15 mouse cellular contexts compared by ENCODE assay signal in the genomic region with DNA sequence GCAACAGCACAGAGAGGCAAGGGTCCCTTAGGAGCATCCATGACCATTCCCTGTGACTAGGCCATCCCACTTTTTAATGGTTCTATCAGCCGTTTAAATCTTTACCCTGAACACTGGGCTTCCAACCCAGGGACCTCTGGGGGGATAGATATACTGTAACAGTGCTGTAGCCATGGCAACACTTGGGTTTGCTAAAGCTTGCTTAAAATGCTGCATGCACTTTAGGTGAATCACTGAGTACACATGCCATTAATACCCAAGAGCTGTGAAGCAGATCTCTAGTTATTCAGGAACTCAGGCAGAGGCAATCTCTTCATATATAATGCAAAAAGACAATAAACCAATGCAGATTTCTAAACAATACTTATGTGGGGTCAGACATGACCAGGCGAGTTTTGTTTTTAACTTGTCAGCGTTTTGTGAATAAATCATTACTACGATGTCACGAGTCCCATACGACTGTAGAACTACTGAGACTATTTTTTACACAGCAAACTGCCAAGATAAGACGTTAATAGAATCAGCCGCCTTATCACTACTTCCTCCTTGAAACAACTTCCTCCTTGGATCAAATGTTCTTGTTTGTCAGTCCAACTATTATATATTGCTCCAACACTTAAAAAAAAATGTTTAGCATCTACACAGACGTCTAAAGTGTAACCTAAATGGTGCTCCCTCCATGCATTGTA.
DNase-seq lines count a peak whose midpoint lies in the region; ATAC-seq and TF ChIP-seq lines count a peak whose summit lies in the region.
"Had no signal": no experiment of that assay in that cellular context is flagged by ENCODE, and none has a peak within 500 bp of the region (broad histone marks: within the 10 kb centered on the region; RNA-seq: fewer than 3 reads in every experiment).

No protein-coding gene starts in this region.

- H3K4me1 ChIP-seq in midbrain, embryonic 13.5 days (replicated peaks), result 0 out of 2 replicates have a peak, but pooled peaks cover 4% of the 10 kb centered on the region
- H3K4me1 ChIP-seq in midbrain, embryonic 11.5 days (ENCODE audit: control insufficient read depth, insufficient read depth, low read length), result no peaks in the 10 kb centered on the region
- H3K4me1 ChIP-seq in intestine, embryonic 15.5 days (replicated peaks), result no peaks in the 10 kb centered on the region
- H3K4me1 ChIP-seq in stomach, embryonic 15.5 days, result no peaks in the 10 kb centered on the region
- no peaks in the 10 kb centered on the region for H3K4me1 ChIP-seq in liver, postnatal 0 days (ENCODE audit: insufficient read depth)
- H3K4me1 ChIP-seq: limb, embryonic 12.5 days had no signal

- no peak overlapping the region for H3K4me2 ChIP-seq in midbrain, embryonic 13.5 days (replicated peaks)
- H3K4me2 ChIP-seq in midbrain, embryonic 11.5 days, result no peak overlapping the region
- H3K4me2 ChIP-seq in intestine, embryonic 15.5 days (replicated peaks), result no peak overlapping the region
- no peak overlapping the region for H3K4me2 ChIP-seq in stomach, embryonic 15.5 days
- no peak overlapping the region for H3K4me2 ChIP-seq in liver, postnatal 0 days (ENCODE audit: low read depth, low read length)
- H3K4me2 ChIP-seq: limb, embryonic 12.5 days; lung, embryonic 15.5 days had no signal

- peaks cover 7% of the 10 kb centered on the region for H3K36me3 ChIP-seq in midbrain, embryonic 13.5 days
- no peaks in the 10 kb centered on the region for H3K36me3 ChIP-seq in midbrain, embryonic 11.5 days (ENCODE audit: control insufficient read depth, insufficient read depth, low read length)
- H3K36me3 ChIP-seq in intestine, embryonic 15.5 days, result no peaks in the 10 kb centered on the region
- H3K36me3 ChIP-seq in stomach, embryonic 15.5 days, result no peaks in the 10 kb centered on the region
- H3K36me3 ChIP-seq in liver, postnatal 0 days (replicated peaks; ENCODE audit: insufficient read depth, low read length), result no peaks in the 10 kb centered on the region
- H3K36me3 ChIP-seq: lung, embryonic 15.5 days had no signal

- ATAC-seq in midbrain, embryonic 13.5 days, result peak; percentile 62
- ATAC-seq in midbrain, embryonic 11.5 days (ENCODE audit: low FRiP score), result no peak
- peak; percentile 74 for ATAC-seq in intestine, embryonic 15.5 days
- ATAC-seq in stomach, embryonic 15.5 days (ENCODE audit: insufficient read depth, low FRiP score, low read depth), result 0 out of 2 replicates have a peak, but pooled peaks have one; percentile 50
- no peak for ATAC-seq in liver, postnatal 0 days

- no peaks in the 10 kb centered on the region for H3K9me3 ChIP-seq in midbrain, embryonic 13.5 days
- no peaks in the 10 kb centered on the region for H3K9me3 ChIP-seq in midbrain, embryonic 11.5 days (ENCODE audit: control insufficient read depth, low read length)
- no peaks in the 10 kb centered on the region for H3K9me3 ChIP-seq in intestine, embryonic 15.5 days
- H3K9me3 ChIP-seq in stomach, embryonic 15.5 days, result no peaks in the 10 kb centered on the region
- no peaks in the 10 kb centered on the region for H3K9me3 ChIP-seq in liver, postnatal 0 days (ENCODE audit: low read length)
- H3K9me3 ChIP-seq: limb, embryonic 12.5 days; lung, embryonic 15.5 days had no signal

- no peak overlapping the region for H3K4me3 ChIP-seq in midbrain, embryonic 13.5 days (replicated peaks)
- H3K4me3 ChIP-seq in midbrain, embryonic 11.5 days (ENCODE audit: low read depth, low read length), result no peak overlapping the region
- no peak overlapping the region for H3K4me3 ChIP-seq in intestine, embryonic 15.5 days (replicated peaks)
- H3K4me3 ChIP-seq in stomach, embryonic 15.5 days (replicated peaks), result no peak overlapping the region
- no peak overlapping the region for H3K4me3 ChIP-seq in liver, postnatal 0 days (ENCODE audit: low read depth, low read length)
- H3K4me3 ChIP-seq: limb, embryonic 12.5 days; lung, embryonic 15.5 days had no signal

- TF ChIP-seq CTCF in liver, postnatal 0 days (IDR thresholded peaks at IDR 0.05; ENCODE audit: low read depth), result no peak

- peak; percentile 70 for DNase-seq in heart, adult 11 months
- no peak for DNase-seq in heart, adult 8-10 months (ENCODE audit: low spot score)
- no peak for DNase-seq in midbrain, embryonic 11.5 days (ENCODE audit: low spot score, missing footprints)
- DNase-seq in liver, postnatal 0 days, result no peak
- no peak for DNase-seq in thymus, postnatal 10 days (ENCODE audit: low spot score in 2 of 2)
- DNase-seq: adrenal gland, postnatal 25 days; B cell, adult 2 months; cerebellum, adult 18-20 months; gastrocnemius, postnatal 10 days; thymus, postnatal 36 days had no signal

- H3K9ac ChIP-seq in midbrain, embryonic 13.5 days (replicated peaks), result no peak overlapping the region
- no peak overlapping the region for H3K9ac ChIP-seq in midbrain, embryonic 11.5 days (ENCODE audit: low read length)
- H3K9ac ChIP-seq in intestine, embryonic 15.5 days, result no peak overlapping the region
- no peak overlapping the region for H3K9ac ChIP-seq in stomach, embryonic 15.5 days
- no peak overlapping the region for H3K9ac ChIP-seq in liver, postnatal 0 days (replicated peaks)
- H3K9ac ChIP-seq: limb, embryonic 12.5 days; lung, embryonic 15.5 days had no signal

- 82% methylated on average over 9 of the region's 9 CpGs for WGBS in midbrain, embryonic 13.5 days
- 92% methylated on average over 9 of the region's 9 CpGs for WGBS in midbrain, embryonic 11.5 days
- 48% methylated on average over 9 of the region's 9 CpGs for WGBS in intestine, embryonic 15.5 days
- 38% methylated on average over 9 of the region's 9 CpGs for WGBS in stomach, embryonic 15.5 days
- 32% methylated on average over 9 of the region's 9 CpGs for WGBS in liver, postnatal 0 days (ENCODE audit: insufficient replicate concordance)

- peaks cover 18% of the 10 kb centered on the region for H3K27me3 ChIP-seq in midbrain, embryonic 13.5 days
- peaks cover 12% of the 10 kb centered on the region for H3K27me3 ChIP-seq in midbrain, embryonic 11.5 days (ENCODE audit: control insufficient read depth, insufficient read depth, low read length)
- H3K27me3 ChIP-seq in intestine, embryonic 15.5 days (replicated peaks), result no peaks in the 10 kb centered on the region
- H3K27me3 ChIP-seq in stomach, embryonic 15.5 days (replicated peaks), result no peaks in the 10 kb centered on the region
- H3K27me3 ChIP-seq in liver, postnatal 0 days (ENCODE audit: insufficient read depth, low read length), result no peaks in the 10 kb centered on the region
- H3K27me3 ChIP-seq: limb, embryonic 12.5 days; lung, embryonic 15.5 days had no signal

- peak overlapping the region; percentile 19; the same call in 1 of the 2 replicates for H3K27ac ChIP-seq in midbrain, embryonic 13.5 days
- no peak overlapping the region for H3K27ac ChIP-seq in midbrain, embryonic 11.5 days (ENCODE audit: low read depth, low read length)
- no peak overlapping the region for H3K27ac ChIP-seq in intestine, embryonic 15.5 days
- no peak overlapping the region for H3K27ac ChIP-seq in stomach, embryonic 15.5 days
- H3K27ac ChIP-seq in liver, postnatal 0 days (ENCODE audit: low read depth), result no peak overlapping the region
- H3K27ac ChIP-seq: limb, embryonic 12.5 days; lung, embryonic 15.5 days had no signal

- TF ChIP-seq EP300 in liver, postnatal 0 days (IDR thresholded peaks at IDR 0.05; ENCODE audit: low read depth), result no peak

Comparison
In these comparisons a context has a peak if more than half of its experiments do, and no peak if none do; other contexts are left out.
1. ATAC-seq: peak in midbrain, embryonic 13.5 days (single experiment), intestine, embryonic 15.5 days (single experiment) and stomach, embryonic 15.5 days (single experiment); none in midbrain, embryonic 11.5 days (single experiment) and liver, postnatal 0 days (single experiment).